Mouse (Mus musculus) C2C12 (cell line): ENCODE measurements around the gene Tex19.2. TPM values are rescaled to one million over a fixed set of nuclear protein-coding genes. Genes with fewer than 3 reads are reported as not detected.

Source experiments
- H3K27me3 ChIP-seq: one replicate; pipeline ENCODE4 v1.6.1; 2011; ENCODE audit not compliant: control insufficient read depth, insufficient read depth, insufficient read length
- H3K36me3 ChIP-seq: one replicate; pipeline ENCODE4 v1.6.1; 2011; ENCODE audit not compliant: control insufficient read depth, insufficient read depth
- H3K4me3 ChIP-seq: one replicate; pipeline ENCODE4 v1.5.1; 2011; ENCODE audit warnings: mild to moderate bottlenecking, control low read depth; ENCODE audit not compliant: poor library complexity, insufficient read depth, severe bottlenecking
- H3K79me2 ChIP-seq: one replicate; pipeline ENCODE4 v1.6.1; 2011; ENCODE audit not compliant: control insufficient read depth, insufficient read depth
- H3K79me3 ChIP-seq: one replicate; pipeline ENCODE4 v1.6.1; 2011; ENCODE audit warnings: low read depth, control low read depth
- H3ac ChIP-seq: one replicate; pipeline ENCODE3; 2011; ENCODE audit warnings: low read depth; ENCODE audit not compliant: control insufficient read depth, insufficient read length
- CEBPB ChIP-seq: IDR thresholded peaks from one replicate; pipeline ENCODE4 v1.6.1; 2011; ENCODE audit warnings: low read depth, mild to moderate bottlenecking, control low read depth, moderate library complexity
- CTCF ChIP-seq: IDR thresholded peaks from one replicate; pipeline ENCODE4 v1.5.1; 2011; ENCODE audit not compliant: control insufficient read depth, insufficient read depth, insufficient read length
- FOSL1 ChIP-seq: IDR thresholded peaks from one replicate; pipeline ENCODE4 v1.8.0; 2011; ENCODE audit warnings: mild to moderate bottlenecking, low read length; ENCODE audit not compliant: poor library complexity, insufficient read depth, severe bottlenecking
- MAX ChIP-seq: IDR thresholded peaks from one replicate; pipeline ENCODE4 v1.6.1; 2011; ENCODE audit warnings: mild to moderate bottlenecking, control low read depth
- MYOD1 ChIP-seq: IDR thresholded peaks from one replicate; pipeline ENCODE4 v1.6.1; 2011; ENCODE audit warnings: low read depth; ENCODE audit not compliant: control insufficient read depth, insufficient read length
- MYOG ChIP-seq: IDR thresholded peaks from one replicate; pipeline ENCODE4 v1.6.1; 2011; ENCODE audit not compliant: control insufficient read depth, insufficient read length; ENCODE audit errors: extremely low read depth
- USF1 ChIP-seq: IDR thresholded peaks from one replicate; pipeline ENCODE4 v1.6.1; 2011; ENCODE audit warnings: low read depth, mild to moderate bottlenecking, control low read depth, moderate library complexity
- long read RNA-seq, 2 experiments: library from polyadenylated mRNA; unstranded; transcript quantifications; one replicate each; pipeline ENCODE4 v2.0.0; 2019 to 2020
- polyA plus RNA-seq: library from polyadenylated mRNA; unstranded; fragments of >200 nt; fragmentation: generic; extraction: Trizol; gene quantifications from one replicate; pipeline ENCODE4 v1.2.1, GENCODE M21; 2012; ENCODE audit warnings: missing spikeins

Gene Tex19.2
- 0.04 TPM for polyA plus RNA-seq
- long read RNA-seq, experiment 1 = 0 reads
- long read RNA-seq, experiment 2 = 0 reads

DNA sequence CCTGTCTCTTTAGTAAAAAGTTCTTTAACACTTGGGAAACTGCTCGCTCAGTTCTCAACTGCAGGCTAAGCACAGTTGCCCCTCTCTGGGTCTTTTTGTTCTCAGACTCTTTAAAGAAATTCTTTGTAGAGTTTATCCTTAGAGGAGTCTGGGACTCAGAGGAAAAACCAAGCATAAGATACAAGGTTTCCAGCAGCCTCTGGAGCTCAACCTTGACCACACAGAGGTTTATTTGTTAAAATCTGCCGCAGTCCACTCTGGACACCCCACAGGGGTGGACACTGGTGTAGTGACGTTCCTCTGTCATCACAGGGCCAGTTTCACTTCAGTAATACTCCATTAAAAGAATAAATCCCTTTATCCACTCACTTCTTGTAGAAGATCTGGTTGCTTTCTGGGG, at the start of gene Tex19.2:
TSS of gene Tex19.2 (minus strand) at position 101 of the 400 bp plus-strand sequence.
- no peak within 1 kb of the TSS for H3K4me3 ChIP-seq
- no peaks in the 10 kb centered on the region for H3K27me3 ChIP-seq
- H3K79me2 ChIP-seq = no peaks in the 10 kb centered on the region
- H3ac ChIP-seq = no peak within 1 kb of the TSS
- no peaks in the 10 kb centered on the region for H3K36me3 ChIP-seq
- H3K79me3 ChIP-seq = no peaks in the 10 kb centered on the region
- TF ChIP-seq MAX (no peak), USF1 (no peak), CEBPB (no peak), CTCF (no peak), FOSL1 (no peak), MYOG (no peak), MYOD1 (no peak)

DNA sequence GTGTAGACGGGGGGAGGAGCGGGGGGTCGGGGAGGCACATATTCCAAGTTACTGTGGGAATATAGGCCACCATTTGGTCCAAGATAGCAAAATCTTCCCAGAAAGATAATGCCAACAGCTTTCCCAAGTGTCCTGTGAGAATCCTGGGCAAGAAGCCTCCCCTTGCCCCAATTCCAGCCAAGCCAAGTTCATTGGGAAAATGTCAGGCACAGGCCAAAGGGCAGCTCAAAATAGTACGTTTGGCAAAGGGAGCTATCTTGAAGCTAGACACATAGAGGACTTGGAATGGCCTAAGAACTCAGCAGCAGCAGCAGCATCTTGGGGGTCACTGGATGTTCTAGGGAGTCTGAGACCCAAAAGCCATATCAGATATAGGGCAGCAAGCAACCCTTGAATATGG, 45.3 kb upstream of the Tex19.2 start:
- Histone ChIP-seq H3K4me3 (no peak overlapping the region), H3K36me3 (no peaks in the 10 kb centered on the region), H3K79me3 (no peaks in the 10 kb centered on the region), H3ac (no peak overlapping the region), H3K79me2 (no peaks in the 10 kb centered on the region), H3K27me3 (peaks cover 30% of the 10 kb centered on the region)
- TF ChIP-seq USF1 (no peak), MAX (no peak), MYOG (no peak), MYOD1 (no peak), FOSL1 (no peak), CEBPB (no peak), CTCF (no peak)

DNA sequence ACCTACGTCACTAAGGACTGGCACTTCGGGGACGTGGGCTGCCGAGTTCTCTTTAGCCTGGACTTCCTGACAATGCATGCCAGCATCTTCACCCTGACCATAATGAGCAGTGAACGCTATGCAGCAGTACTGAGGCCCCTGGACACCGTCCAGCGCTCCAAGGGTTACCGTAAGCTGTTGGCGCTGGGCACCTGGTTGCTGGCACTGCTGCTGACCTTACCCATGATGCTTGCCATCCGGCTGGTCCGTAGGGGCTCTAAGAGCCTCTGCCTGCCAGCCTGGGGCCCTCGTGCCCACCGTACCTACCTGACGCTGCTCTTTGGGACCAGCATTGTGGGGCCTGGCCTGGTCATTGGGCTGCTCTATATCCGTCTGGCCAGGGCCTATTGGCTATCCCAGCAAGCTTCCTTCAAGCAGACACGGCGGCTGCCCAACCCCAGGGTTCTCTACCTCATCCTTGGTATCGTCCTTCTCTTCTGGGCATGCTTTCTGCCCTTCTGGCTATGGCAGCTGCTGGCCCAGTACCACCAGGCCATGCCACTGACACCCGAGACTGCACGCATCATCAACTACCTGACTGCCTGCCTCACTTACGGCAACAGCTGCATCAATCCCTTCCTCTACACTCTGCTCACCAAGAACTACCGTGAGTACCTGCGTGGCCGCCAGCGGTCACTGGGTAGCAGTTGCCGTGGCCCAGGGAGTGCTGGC, 42.3 kb upstream of the Tex19.2 start:
- no peaks in the 10 kb centered on the region for H3K36me3 ChIP-seq
- H3K79me2 ChIP-seq = no peaks in the 10 kb centered on the region
- no peak overlapping the region for H3ac ChIP-seq
- no peak overlapping the region for H3K4me3 ChIP-seq
- TF ChIP-seq USF1 = no peak
- no peak for TF ChIP-seq CEBPB
- no peak for TF ChIP-seq MYOD1
- no peak for TF ChIP-seq MYOG
- no peak for TF ChIP-seq CTCF
- TF ChIP-seq MAX = no peak
- no peak for TF ChIP-seq FOSL1
- H3K27me3 ChIP-seq = peaks cover 44% of the 10 kb centered on the region
- H3K79me3 ChIP-seq = no peaks in the 10 kb centered on the region

DNA sequence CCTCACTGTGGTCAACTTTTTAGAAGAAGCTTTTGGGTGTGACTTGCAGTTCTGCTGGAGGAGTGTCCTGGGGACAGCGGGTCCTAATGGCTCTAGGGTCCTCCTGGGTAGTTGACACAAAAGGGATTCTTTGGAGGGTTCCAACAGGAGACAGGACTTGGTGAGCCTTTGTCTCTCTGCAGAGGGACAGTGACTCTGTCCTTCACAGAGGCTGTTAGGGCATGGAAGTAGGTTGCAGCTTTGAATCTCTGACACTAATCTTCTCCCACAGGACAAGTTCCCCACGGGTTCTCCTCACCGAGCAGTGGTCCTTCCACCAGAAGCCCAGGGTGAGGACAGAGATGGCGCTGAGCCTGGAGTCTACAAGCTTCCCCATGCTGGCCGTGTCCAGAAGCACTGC, 41.5 kb upstream of the Tex19.2 start, which contains the start of gene Uts2r:
TSS of gene Uts2r (plus strand) at position 301 of the 400 bp plus-strand sequence.
- no peak for TF ChIP-seq FOSL1
- TF ChIP-seq CEBPB = no peak
- no peak for TF ChIP-seq MAX
- TF ChIP-seq MYOG = no peak
- no peak within 1 kb of the TSS for H3K4me3 ChIP-seq
- no peaks in the 10 kb centered on the region for H3K36me3 ChIP-seq
- peaks cover 50% of the 10 kb centered on the region for H3K27me3 ChIP-seq
- no peaks in the 10 kb centered on the region for H3K79me3 ChIP-seq
- no peak within 1 kb of the TSS for H3ac ChIP-seq
- no peaks in the 10 kb centered on the region for H3K79me2 ChIP-seq

DNA sequence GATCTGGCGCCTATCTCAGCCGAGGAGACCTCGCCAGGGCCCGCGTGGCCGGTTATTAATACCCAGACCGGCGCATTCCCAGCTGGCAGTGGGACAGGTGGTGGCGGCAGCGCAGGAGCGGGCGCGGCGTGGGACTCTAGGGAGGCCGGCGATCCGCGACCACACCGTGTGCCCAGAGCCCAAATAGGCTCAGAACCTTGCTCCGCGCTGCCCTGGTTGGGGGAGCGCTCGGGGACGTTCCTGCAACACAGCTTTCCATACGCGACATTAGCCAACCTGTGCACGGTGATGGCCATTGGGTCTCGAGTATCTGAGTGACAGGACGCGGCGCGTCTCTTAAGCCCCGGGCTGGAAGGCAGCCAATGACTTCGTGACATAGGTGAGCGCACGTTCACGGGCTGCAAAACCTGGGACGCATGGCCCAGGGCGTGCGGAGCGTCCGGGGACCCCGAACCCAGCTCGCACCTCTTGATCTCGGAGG, 38.0 kb upstream of the Tex19.2 start:
- peaks cover 46% of the 10 kb centered on the region for H3K27me3 ChIP-seq
- no peak overlapping the region for H3ac ChIP-seq
- no peaks in the 10 kb centered on the region for H3K36me3 ChIP-seq
- TF ChIP-seq USF1 = no peak
- TF ChIP-seq MYOG = no peak
- no peak for TF ChIP-seq MAX
- TF ChIP-seq MYOD1 = no peak
- no peak overlapping the region for H3K4me3 ChIP-seq
- no peaks in the 10 kb centered on the region for H3K79me2 ChIP-seq
- H3K79me3 ChIP-seq = no peaks in the 10 kb centered on the region

DNA sequence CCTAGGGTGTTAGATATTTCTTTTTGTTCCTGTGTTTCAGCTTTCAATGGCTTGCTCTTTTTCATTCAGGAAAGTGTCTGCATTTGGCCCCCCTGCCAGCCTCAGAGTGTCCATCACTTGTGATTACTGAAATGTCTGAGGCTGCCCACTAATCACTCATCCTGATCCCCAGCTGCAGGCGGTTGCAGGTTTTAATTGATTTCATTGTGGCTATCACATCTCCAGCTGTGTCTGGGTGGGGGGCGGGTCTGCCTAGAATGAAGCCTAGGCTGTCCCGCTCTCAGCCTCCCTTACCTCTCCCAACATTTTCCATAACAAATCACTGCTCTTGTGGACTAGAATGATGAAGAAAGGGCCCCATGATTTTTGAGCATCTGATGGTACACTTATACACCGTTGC, 35.7 kb upstream of the Tex19.2 start:
- Histone ChIP-seq H3K4me3 (no peak overlapping the region), H3K79me2 (no peaks in the 10 kb centered on the region), H3K79me3 (no peaks in the 10 kb centered on the region), H3K36me3 (no peaks in the 10 kb centered on the region), H3K27me3 (peaks cover 39% of the 10 kb centered on the region), H3ac (no peak overlapping the region)
- no peak for TF ChIP-seq CEBPB
- no peak for TF ChIP-seq CTCF
